Mouse (Mus musculus): ENCODE data around the gene Eml3.

The Eml3 gene

DNA sequence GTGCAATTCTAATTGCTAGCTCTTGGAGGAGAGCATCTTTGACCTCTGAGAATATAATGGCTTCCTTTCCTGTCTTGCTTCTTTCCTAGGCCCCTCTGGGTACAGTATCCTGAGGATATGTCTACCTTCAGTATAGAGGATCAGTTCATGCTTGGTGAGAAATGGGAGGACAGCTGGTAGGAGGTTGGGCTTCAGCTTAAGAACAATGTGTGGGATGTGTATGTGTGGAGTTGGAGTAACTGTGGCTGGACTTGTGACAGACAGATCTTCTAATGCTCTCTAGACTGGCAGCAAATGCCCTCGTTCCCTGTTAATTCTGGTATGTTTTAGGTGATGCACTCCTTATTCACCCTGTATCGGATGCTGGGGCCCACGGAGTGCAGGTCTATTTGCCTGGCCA is 15.1 kb upstream of the Eml3 start:
- DNase-seq (ENCODE audit: low spot score in 2 of 2) = no peak

DNA sequence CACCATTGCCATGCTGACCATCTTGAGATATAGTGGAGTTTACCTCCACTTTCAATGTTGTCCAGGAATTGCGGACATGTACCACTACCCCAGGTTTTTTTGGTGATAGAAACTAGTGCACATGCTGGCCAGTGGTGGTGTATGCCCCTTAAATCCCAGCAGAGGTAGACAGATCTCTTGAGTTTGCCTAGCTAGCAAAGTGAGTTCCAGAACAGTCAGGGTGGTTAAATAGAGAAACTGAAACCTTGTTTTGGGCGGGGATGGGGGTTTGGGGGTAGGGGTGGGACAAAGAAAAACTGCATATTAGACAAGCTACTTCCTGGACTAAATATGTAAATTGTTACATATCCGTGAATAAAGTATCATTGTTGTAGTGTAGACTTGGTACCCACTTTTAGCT is 10.4 kb upstream of the Eml3 start:
- DNase-seq (ENCODE audit: low spot score in 2 of 2) = no peak

DNA sequence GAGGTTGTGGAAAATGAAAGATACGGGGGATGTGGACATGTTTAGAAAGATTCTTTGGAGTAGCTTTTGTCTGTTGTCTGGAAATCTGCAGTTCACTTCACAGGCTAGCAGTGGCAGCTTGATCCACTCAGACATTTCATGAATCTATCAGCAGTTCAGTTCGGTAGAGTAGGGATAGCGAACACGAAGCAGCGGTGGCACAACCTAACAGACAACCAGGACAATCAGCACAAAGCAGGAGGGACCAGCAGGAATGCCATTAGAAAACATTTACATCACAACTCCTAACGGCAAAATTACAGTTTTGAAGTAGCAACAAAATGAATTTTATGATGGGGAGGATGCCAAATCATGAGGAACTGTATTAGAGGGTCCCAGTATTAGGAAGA is 9.7 kb upstream of the Eml3 start:
- DNase-seq (ENCODE audit: low spot score in 2 of 2) = no peak

DNA sequence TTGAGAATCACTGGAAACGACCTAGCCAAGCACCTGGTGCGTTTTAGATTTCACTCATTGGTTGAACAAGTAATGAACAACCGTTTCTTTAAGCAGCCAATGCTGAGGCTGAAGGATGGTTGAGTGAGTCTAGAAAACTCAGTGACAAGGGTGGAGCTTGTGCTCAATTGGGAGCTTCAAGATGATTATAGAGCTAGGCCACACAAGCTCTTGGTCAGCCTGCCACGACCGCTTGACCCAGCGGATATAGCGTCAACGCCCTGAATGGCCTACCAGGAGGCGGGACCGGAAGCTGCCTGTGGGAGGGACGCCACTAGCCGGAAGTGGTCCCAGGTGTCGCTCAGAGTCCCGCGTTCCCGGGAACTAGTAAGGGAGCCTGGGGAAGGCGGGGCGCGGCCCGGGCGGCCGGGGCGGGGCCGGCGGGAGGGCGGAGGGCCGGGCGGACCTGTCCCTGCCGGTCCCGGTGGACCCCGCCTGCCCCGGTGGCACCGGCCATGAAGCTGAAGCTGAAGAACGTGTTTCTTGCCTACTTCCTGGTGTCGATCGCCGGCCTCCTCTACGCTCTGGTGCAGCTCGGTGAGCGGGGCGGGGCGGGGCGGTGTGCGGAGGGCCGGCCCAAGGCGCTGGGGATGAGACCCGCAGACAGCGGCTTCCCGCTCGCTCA is 9.1 kb upstream of the Eml3 start, which contains the start of gene B3gat3:
TSS of gene B3gat3 (plus strand) at position 302 of the 664 bp plus-strand sequence.
- peak; percentile 94 to 96 for DNase-seq (ENCODE audit: low spot score in 2 of 2)

DNA sequence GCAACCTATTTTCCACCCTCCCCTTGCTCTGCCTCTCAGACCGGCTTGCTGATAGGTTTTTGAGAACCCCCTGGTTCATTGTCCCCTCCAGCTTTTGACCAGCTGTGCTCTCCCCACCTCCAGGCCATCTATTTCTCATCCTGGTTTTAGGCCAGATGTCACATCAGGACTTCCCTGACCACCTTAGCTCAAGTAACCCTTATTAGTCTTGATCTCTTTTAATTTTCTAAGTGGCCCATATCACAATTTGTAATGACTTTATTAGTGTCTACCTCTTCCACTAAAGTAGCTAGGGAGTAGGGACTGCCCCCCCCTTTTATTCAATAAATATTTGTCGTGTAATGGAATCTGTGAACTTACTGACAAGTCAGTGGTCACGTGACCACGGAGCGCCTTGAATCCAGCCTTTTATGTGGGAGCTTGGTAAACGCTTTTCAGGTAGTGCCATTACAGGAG is 8.5 kb upstream of the Eml3 start:
- no peak for DNase-seq (ENCODE audit: low spot score in 2 of 2)

DNA sequence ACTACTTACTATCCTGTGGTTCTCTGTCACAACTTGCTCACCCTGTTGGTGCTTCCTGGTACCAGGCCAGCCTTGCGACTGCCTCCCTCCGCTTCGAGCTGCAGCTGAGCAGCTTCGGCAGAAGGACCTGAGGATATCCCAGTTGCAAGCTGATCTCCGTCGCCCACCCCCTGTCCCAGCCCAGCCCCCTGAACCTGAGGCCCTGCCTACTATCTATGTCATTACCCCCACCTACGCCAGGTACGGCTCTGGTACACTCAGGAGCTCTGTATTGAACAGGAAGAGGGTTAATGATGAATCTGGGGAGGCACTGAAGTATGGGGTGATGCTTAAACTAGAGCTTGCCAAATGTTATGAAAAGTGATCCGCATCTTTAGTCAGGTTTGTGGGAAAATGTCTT is 7.6 kb upstream of the Eml3 start:
- DNase-seq (ENCODE audit: low spot score in 2 of 2) = no peak

DNA sequence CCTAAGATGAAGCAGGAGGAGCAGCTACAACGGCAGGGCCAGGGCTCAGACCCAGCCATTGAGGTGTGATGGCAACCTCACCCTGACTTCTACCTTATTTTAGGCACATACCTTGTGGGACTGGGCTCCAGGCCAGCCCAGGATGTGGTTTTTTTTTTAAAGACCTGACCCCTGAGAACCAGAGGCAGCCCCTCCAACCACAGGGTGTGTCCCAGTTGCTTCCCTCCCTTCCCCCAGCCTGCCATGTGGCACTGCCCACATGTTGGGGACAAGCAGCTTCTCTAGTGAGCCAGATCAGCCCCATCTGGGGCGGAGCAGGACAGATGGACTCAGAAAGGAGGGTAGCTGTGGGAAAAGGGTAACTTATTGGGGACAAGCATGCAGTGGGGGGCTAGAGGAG is 2.6 kb upstream of the Eml3 start:
- no peak for DNase-seq (ENCODE audit: low spot score in 2 of 2)

DNA sequence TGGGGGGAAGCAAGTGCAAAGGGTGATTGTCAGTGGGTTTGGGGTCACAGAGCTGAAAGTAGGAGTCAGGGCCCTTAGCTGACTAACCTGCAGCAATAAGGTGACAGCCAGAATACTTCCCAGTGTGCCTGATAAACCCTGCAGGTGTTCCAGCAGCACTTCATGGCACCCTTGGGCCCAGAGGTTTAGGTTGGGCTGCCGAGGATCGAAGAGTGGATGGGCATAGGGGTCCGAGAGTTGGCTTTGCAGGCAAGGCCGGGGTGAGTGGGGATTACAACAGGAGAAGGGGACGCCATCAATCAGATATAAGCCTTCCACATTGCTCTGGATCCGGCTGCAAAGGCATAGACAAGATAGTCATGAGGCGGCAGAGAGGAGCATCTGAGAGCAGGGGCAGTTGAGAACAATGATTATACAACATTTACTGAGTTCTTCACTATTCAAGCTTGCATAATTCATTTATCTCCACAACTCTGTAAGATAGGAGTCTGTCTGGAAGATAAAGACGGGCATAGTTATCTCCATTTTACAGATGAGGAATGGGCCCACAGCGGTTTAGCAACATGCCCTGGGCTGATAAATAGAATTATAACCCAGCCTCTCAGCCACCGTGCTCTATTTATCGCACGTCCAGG is 1.3 kb upstream of the Eml3 start:
- no peak for DNase-seq (ENCODE audit: low spot score in 2 of 2)

DNA sequence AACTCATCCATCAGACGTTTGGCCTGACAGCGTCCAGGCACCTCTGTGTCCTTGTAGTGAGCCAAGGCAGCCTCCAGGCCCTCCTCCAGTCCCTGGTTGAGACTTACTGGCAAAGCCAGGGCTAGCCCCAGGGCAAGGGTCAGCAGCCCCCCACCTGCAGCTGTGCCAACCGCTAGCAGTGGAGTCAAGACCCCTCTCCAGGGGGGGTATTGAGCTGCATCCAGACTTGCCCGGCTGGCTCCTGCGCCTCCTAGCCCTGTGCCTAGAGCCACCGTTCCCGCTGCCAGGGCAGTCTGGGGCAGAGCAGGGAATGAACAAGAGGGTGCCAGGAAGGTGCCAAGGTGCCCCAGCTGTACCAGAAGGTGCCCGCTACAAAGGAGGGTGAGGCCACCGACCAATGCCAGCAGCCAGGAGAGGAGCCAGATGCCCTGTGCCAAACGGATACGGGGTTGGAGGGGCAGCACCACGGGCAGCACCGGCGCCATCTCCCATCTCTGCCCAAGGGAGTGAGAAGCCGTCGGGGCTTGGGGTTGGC is 596 bp upstream of the Eml3 start:
- no peak for DNase-seq (ENCODE audit: low spot score in 2 of 2)

DNA sequence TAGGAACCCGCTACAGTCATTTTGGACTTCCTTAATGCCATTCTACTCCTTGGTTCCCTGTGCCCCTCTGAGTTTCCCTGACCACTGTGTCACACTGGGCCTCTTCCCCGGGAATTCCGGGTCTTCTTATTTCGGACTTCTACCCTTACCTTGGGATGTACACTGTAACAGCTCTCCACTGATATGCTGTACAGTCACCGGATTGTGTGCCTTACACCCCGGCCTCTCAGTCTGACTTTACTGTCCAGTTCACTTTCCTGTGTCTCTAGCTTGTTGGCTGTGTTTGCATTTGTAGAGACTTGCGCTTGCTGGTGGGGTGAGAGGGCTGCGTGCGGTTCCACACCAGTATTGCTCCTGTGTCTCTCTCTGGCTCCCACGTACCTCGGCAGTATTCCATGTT is 765 bp downstream of the Eml3 start:
- no peak for DNase-seq (ENCODE audit: low spot score in 2 of 2)

DNA sequence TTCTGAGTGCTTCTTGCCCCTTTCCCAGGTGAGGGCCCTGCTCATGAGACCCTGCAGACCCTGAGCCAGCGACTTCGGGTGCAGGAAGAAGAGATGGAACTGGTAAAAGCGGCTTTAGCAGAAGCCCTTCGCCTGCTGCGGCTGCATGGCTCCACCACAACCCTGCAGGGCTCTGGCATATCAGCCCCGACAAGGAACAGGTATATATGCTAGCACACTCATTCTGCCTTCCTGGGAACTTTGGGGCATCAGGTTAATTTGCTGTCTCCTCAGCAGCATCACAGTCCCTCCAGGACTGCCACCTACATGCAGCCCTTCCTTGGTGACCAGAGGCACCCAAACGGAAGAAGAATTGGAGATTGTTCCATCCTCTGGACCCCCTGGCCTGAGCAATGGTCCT is 1.4 kb downstream of the Eml3 start:
- DNase-seq (ENCODE audit: low spot score in 2 of 2) = no peak

DNA sequence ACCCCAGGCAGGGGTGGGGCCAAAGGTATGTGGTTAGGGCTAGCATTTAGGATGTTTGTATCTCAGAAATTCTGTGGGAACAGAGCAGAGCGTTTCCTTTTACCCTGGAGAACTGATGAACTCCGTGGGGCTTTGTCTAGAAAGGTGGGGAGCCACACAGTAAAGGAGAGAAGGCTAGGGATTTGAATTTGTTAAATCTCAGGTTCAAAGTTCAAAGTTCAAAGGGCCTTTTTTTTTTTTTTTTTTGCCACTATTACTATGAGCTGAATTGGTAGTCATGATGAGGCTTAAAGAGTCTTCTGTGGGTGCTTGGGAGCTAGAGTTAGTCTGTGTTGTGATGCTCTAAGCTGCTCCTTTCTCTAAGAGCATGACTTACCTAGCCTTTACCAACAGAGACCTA is 7.4 kb downstream of the Eml3 start:
- no peak for DNase-seq (ENCODE audit: low spot score in 2 of 2)

DNA sequence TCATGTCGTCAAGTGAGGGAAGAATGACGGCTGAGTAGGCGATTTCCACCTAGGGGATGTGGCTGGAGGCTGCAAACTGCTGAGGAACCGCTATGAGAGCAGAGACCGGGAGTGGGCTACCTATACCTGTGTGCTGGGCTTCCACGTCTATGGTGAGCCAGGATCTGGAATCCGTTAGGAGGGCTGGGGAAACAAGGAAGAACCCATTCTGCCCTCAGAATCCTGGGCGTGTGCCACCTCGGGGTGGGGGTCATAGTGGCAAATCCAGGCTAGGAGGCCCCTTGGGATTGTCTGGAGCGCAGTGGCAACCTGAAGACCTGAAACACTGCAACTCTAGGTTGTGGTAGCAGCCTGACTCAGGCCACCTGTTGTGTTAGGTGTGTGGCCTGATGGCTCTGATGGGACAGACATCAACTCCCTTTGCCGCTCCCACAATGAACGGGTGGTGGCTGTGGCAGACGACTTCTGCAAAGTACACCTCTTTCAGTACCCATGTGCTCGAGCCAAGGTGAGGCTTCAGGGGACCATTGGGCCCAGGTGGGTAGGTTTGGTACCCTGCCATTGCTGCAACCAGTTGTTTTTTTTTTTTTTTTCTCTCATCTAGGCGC is 11.3 kb downstream of the Eml3 start:
- DNase-seq (ENCODE audit: low spot score in 2 of 2) = no peak

DNA sequence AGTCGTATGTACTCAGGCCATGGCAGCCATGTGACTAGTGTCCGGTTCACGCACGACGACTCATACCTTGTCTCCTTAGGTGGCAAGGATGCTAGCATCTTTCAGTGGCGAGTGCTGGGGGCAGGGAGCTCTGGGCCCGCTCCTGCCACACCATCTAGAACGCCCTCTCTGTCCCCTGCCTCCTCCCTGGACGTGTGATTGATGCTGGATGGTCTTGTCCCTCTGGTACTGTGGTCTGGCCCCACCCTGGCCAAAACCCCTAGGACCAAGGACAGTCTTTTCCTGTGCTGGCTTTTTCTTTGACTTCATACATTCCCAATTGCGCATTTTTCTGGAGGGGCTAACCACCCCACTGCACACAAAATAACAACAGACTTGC is 11.8 kb downstream of the Eml3 start:
- DNase-seq (ENCODE audit: low spot score in 2 of 2) = no peak

DNA sequence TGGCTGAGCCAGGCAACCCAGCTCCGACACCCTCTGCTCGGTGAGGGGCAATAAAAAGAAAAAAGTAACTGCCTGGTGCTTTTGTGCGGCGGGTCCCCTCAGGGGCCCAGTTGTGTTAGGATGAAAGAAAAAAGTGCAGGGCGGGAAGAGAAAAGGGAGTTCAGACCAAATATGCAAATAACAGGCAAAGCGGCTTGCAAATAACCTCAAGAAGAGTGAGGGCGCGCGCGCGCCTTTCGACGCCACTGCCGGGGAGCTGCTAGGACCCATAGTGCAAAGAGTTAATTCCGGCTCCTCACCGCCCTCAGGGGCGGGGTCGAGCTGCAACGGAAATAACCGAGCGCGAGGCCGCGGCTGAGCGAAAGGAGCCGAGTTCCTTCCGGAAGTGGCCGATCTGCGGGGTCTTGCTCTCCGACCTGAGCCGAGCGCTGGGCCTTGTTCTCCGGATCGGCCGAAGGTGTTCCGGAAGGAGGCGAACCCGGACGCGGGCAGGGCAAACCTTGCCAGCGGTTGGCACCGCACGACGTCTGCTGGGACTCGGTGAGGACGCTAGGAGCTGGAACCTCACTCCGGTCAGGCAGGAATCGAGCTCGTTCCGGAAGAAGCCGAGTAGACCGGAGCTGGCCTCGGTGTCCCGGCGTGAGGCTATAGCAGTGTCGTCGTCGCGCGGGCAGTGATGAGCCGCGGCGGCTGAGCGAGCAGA is 12.3 kb downstream of the Eml3 start, which contains the start of gene Mta2:
TSS of gene Mta2 (plus strand) at position 361 of the 703 bp plus-strand sequence.
- DNase-seq (ENCODE audit: low spot score in 2 of 2) = peak; percentile 91 to 96

DNA sequence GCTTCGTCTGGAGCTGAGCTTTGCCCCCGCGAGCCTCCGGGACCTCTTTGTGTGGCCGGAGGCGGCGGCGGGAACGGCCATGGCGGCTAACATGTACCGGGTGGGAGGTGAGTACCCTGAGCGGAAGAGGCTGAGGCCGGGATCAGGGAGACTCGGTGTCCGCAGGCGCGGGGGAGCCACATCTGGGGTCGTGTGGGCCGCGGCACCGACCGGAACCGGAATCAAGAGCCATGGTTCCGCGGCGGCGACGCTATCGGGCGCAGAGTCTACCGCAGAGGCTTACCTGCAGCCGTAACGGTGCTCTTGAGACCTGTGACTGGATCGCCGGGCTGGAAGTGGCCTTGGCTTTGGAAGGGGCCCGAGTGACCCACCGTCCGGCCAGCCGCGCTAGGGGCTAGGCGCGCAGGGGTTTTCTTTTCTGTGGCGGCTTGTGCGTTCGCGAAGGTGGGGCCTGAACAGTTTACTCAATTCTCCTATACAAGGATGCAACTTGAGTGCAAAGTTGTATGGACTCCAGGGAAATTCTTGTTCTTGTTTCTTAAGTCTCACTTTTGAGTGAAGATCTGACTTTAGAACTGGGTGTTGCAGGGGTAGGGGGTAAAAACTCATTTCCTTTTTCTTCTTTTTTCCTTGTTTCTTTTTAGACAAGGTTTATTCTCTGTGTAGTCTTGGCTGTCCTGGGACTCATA is 13.1 kb downstream of the Eml3 start:
- peak in 1 of 2 experiments; percentile 54 for DNase-seq (ENCODE audit: low spot score in 2 of 2)

DNA sequence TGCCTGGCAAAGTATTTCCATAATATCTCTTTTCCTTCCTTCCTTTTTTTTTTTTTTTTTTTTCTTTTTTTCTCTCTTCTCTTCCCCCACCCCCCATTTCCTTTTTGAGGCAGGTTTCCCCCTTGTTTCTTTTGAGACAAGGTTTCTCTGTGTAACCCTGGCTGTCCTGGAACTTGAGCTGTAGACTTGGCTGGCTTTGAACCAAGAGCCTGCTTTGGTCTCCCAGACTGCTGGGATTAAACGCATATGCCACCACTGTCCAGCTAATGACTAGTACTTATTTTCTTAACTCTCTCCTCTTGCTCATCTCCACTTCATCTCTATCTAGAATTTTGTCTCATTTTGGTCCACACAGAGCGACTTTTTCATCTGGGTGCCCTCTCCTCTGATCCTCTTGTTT is 13.7 kb downstream of the Eml3 start:
- DNase-seq (ENCODE audit: low spot score in 2 of 2) = no peak

DNA sequence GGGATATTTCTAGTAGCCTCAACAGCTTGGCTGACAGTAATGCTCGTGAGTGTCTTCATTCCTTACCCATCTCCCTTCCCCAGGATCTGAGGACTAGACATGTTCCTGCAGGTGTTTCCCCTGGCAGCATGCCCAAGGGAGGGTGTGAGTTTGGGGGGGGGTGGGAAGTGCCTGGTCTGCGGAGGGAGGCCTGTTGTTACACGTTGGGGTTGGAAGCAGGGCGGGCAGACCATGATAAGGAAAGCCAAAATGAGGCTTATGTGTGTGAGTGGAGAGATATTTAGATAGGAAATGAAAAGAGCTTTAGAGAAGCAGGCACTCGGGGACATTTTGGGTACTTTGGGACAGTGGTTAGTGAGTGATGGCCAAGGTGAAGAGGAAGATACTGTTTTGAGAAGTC is 14.7 kb downstream of the Eml3 start:
- DNase-seq (ENCODE audit: low spot score in 2 of 2) = no peak

DNA sequence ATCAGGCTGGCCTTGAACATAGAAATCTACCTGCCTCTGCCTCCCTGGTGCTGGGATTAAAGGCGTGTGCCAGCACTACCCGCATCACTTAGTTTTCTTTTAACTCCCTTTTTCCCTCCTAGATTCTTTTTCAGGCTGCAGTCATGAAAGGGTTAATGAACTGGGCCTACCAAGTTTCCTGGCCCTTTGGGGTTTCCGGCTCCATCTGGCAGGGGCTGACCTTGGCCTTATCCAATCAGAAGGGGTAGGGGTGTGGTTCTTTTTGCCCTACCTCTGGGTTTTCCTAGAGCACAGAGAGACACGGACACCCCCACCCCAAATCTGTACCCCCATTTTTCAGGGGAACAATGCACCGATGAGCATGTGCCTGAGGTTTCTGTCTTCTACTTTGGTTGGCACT is 15.4 kb downstream of the Eml3 start:
- DNase-seq (ENCODE audit: low spot score in 2 of 2) = no peak

DNA sequence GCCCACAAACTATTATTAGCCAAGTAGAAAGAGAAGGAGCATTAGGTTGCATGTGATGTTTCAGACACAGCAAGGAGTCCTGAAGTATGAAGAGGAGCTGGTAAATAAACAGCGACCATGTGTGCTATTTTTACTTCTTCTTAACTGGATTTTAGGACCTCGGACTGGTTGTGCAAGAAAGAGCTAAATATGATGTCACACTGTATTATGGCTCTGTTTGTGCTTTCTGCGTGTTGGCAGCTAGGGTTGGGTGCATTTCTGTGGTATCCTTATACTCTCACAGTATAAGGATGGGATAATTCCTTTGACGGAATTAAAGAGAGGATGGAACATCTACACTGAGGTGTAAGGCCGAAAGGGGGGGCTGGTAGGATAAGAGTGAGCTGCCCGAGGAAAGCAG is 15.9 kb downstream of the Eml3 start:
- no peak for DNase-seq (ENCODE audit: low spot score in 2 of 2)

DNA sequence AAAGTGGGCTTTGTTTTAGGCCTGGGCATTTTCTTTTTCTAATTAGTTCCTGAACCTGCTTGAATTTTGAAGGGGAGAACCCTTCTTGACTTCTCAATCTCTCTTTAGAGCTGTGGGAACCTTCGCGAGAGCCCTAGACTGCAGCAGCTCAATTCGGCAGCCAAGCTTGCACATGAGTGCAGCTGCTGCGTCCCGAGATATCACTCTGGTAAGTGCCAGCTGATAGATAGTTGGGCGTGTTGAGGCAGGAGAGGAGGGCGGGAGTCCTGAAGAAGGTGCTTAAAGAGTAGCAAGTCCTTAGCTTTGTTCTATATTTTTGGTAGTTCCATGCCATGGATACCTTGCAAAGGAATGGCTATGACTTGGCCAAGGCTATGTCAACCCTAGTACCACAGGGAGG is 17.6 kb downstream of the Eml3 start:
- no peak for DNase-seq (ENCODE audit: low spot score in 2 of 2)

DNA sequence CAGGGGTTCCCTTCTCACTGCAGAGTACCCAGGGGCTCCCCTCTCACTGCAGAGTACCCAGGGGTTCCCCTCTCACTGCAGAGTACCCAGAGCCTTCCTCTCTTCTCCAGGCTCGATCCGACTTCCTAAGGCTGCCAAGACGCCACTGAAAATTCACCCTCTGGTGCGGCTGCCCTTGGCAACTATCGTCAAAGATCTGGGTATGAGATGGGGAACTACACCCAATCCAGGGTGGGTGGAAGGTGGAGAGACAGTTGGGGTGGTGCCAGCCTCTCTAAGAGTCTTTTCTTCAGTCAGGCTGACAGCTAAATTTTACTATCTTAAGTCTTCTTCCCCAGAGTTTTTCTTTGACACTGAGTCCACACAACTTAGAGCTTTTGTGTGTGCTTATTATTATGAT is 20.8 kb downstream of the Eml3 start:
- DNase-seq (ENCODE audit: low spot score in 2 of 2) = no peak
